Mouse (Mus musculus) neural tube, embryonic 15.5 days (tissue): ENCODE measurements around the gene Gcgr. TPM values are rescaled to one million over a fixed set of nuclear protein-coding genes. Genes with fewer than 3 reads are reported as not detected.

Experiments used
- ATAC-seq: fragments of 200-750 bp; cut with Nextera tagmentation; 2 replicates; pipeline ENCODE4 v1.8.0; 2017; ENCODE audit warnings: mild to moderate bottlenecking, moderate TSS enrichment, moderate library complexity; ENCODE audit not compliant: low FRiP score
- H3K27ac ChIP-seq: fragments of 300-500 bp; sonication (generic); replicated peaks from 2 replicates; pipeline ENCODE4 v1.5.1; 2015; ENCODE audit warnings: mild to moderate bottlenecking, inconsistent platforms
- H3K27me3 ChIP-seq: fragments of 300-500 bp; sonication (generic); replicated peaks from 2 replicates; pipeline ENCODE4 v1.6.1; 2015; ENCODE audit warnings: inconsistent platforms
- H3K36me3 ChIP-seq: fragments of 300-500 bp; sonication (generic); 2 replicates; pipeline ENCODE4 v1.6.1; 2015; ENCODE audit warnings: inconsistent platforms
- H3K4me1 ChIP-seq: fragments of 300-500 bp; sonication (generic); 2 replicates; pipeline ENCODE4 v1.6.1; 2015; ENCODE audit warnings: inconsistent platforms
- H3K4me2 ChIP-seq: fragments of 300-500 bp; sonication (generic); 2 replicates; pipeline ENCODE4 v1.6.1; 2015; ENCODE audit warnings: inconsistent platforms, mild to moderate bottlenecking, moderate library complexity
- H3K4me3 ChIP-seq: fragments of 300-500 bp; sonication (generic); replicated peaks from 2 replicates; pipeline ENCODE4 v1.5.1; 2015; ENCODE audit warnings: mild to moderate bottlenecking, inconsistent platforms
- H3K9ac ChIP-seq: fragments of 300-500 bp; sonication (generic); replicated peaks from 2 replicates; pipeline ENCODE4 v1.6.1; 2015; ENCODE audit warnings: mild to moderate bottlenecking, inconsistent platforms
- H3K9me3 ChIP-seq: fragments of 300-500 bp; sonication (generic); replicated peaks from 2 replicates; pipeline ENCODE4 v1.6.1; 2016; ENCODE audit warnings: inconsistent platforms
- WGBS: fragments of 180-500 bp; shearing (Covaris S2); methylation state at CpG from one replicate; pipeline ENCODE4 v1.1.7; 2015; ENCODE audit warnings: mixed read lengths; 5-methylcytosine and 5-hydroxymethylcytosine counted together
- polyA plus RNA-seq: library from polyadenylated mRNA; unstranded; fragments of >200 nt; fragmentation: Nextera tagmentation; extraction: Ambion mirVana; gene quantifications from 2 replicates; pipeline ENCODE4 v1.2.1, GENCODE M21; 2015

Gene Gcgr
- 0.26 and 0.41 TPM in 2 replicates for polyA plus RNA-seq

GRCm38 (mm10) chr11:120530085-120530964 is at the start of gene Gcgr:
Gcgr (plus strand) TSS chr11:120530699.
- Histone ChIP-seq H3K27me3 (peaks cover 75% of the 10 kb centered on the region), H3K9me3 (no peaks in the 10 kb centered on the region), H3K4me2 (peak within 1 kb of the TSS; percentile 65), H3K9ac (peak within 1 kb of the TSS; percentile 31), H3K4me3 (peak within 1 kb of the TSS; percentile 34), H3K27ac (no peak within 1 kb of the TSS), H3K4me1 (peaks cover 10% of the 10 kb centered on the region), H3K36me3 (no peaks in the 10 kb centered on the region)
- no peak for ATAC-seq
- 9% methylated on average over 48 of the region's 62 CpGs for WGBS

- Histone ChIP-seq H3K27ac (peak overlapping the region; percentile 91; the same call in 1 of the 2 replicates), H3K27me3 (no peaks in the 10 kb centered on the region), H3K9ac (peak overlapping the region; percentile 86), H3K36me3 (peaks cover 69% of the 10 kb centered on the region), H3K9me3 (no peaks in the 10 kb centered on the region), H3K4me2 (peak overlapping the region; percentile 79), H3K4me1 (peaks cover 20% of the 10 kb centered on the region), H3K4me3 (peak overlapping the region; percentile 95)
- no peak for ATAC-seq
- WGBS = 89% methylated on average over 7 of the region's 7 CpGs
Observed at GRCm38 (mm10) chr11:120483448-120483934, 47.0 kb upstream of the Gcgr start.

- under 1% methylated on average over 56 of the region's 60 CpGs for WGBS
- Histone ChIP-seq H3K36me3 (peaks cover 68% of the 10 kb centered on the region), H3K4me1 (peaks cover 21% of the 10 kb centered on the region), H3K4me2 (peak within 1 kb of the TSS; percentile 79), H3K9me3 (no peaks in the 10 kb centered on the region), H3K9ac (peak within 1 kb of the TSS; percentile 86), H3K27me3 (no peaks in the 10 kb centered on the region), H3K4me3 (peak within 1 kb of the TSS; percentile 95), H3K27ac (peak within 1 kb of the TSS; percentile 91)
- peak; percentile 97 for ATAC-seq
Observed at GRCm38 (mm10) chr11:120484265-120484981, 46.1 kb upstream of the Gcgr start, which contains the start of gene Mrpl12. Mrpl12 (plus strand) TSS chr11:120484613.

GRCm38 (mm10) chr11:120485251-120485650 is 45.2 kb upstream of the Gcgr start:
- 11% methylated on average over 10 of the region's 10 CpGs for WGBS
- peaks cover 61% of the 10 kb centered on the region for H3K36me3 ChIP-seq
- H3K4me3 ChIP-seq = peak overlapping the region; percentile 95
- H3K9me3 ChIP-seq = no peaks in the 10 kb centered on the region
- H3K9ac ChIP-seq = peak overlapping the region; percentile 86
- H3K27me3 ChIP-seq = no peaks in the 10 kb centered on the region
- no peak for ATAC-seq
- peaks cover 26% of the 10 kb centered on the region for H3K4me1 ChIP-seq
- H3K27ac ChIP-seq = peak overlapping the region; percentile 91; the same call in 1 of the 2 replicates
- peak overlapping the region; percentile 79 for H3K4me2 ChIP-seq

- Histone ChIP-seq H3K27me3 (no peaks in the 10 kb centered on the region), H3K4me3 (no peak overlapping the region), H3K9me3 (no peaks in the 10 kb centered on the region), H3K9ac (no peak overlapping the region), H3K27ac (no peak overlapping the region), H3K4me1 (peaks cover 54% of the 10 kb centered on the region), H3K36me3 (peaks cover 31% of the 10 kb centered on the region), H3K4me2 (no peak overlapping the region)
- WGBS = 79% methylated on average over 4 of the region's 4 CpGs
- ATAC-seq = no peak
Observed at GRCm38 (mm10) chr11:120488516-120488915, 42.0 kb upstream of the Gcgr start.

GRCm38 (mm10) chr11:120489054-120489761 is 41.3 kb upstream of the Gcgr start:
- H3K9ac ChIP-seq = no peak overlapping the region
- peaks cover 54% of the 10 kb centered on the region for H3K4me1 ChIP-seq
- no peaks in the 10 kb centered on the region for H3K9me3 ChIP-seq
- H3K36me3 ChIP-seq = peaks cover 29% of the 10 kb centered on the region
- H3K27ac ChIP-seq = peak overlapping the region; percentile 63
- no peak overlapping the region for H3K4me2 ChIP-seq
- 65% methylated on average over 4 of the region's 4 CpGs for WGBS
- no peaks in the 10 kb centered on the region for H3K27me3 ChIP-seq
- H3K4me3 ChIP-seq = no peak overlapping the region
- no peak for ATAC-seq

- ATAC-seq = no peak
- 36% methylated on average over 4 of the region's 4 CpGs for WGBS
- Histone ChIP-seq H3K4me1 (peaks cover 49% of the 10 kb centered on the region), H3K9me3 (no peaks in the 10 kb centered on the region), H3K4me3 (0 out of 2 replicates have a peak overlapping the region, but pooled peaks have one; percentile 99), H3K27me3 (no peaks in the 10 kb centered on the region), H3K4me2 (peak overlapping the region; percentile 99; the same call in 1 of the 2 replicates), H3K36me3 (peaks cover 40% of the 10 kb centered on the region), H3K9ac (no peak overlapping the region), H3K27ac (peak overlapping the region; percentile 83)
Observed at GRCm38 (mm10) chr11:120490291-120491046, 40.0 kb upstream of the Gcgr start.

- H3K36me3 ChIP-seq = peaks cover 43% of the 10 kb centered on the region
- H3K9me3 ChIP-seq = no peaks in the 10 kb centered on the region
- peaks cover 43% of the 10 kb centered on the region for H3K4me1 ChIP-seq
- H3K27me3 ChIP-seq = no peaks in the 10 kb centered on the region
- 0% methylated on average over 35 of the region's 35 CpGs for WGBS
- ATAC-seq = peak; percentile 92
- H3K9ac ChIP-seq = peak within 1 kb of the TSS; percentile 82
- H3K4me2 ChIP-seq = peak within 1 kb of the TSS; percentile 99
- H3K4me3 ChIP-seq = peak within 1 kb of the TSS; percentile 99
- peak within 1 kb of the TSS; percentile 83 for H3K27ac ChIP-seq
Observed at GRCm38 (mm10) chr11:120491317-120492023, 39.0 kb upstream of the Gcgr start, which contains the start of gene Slc25a10. Slc25a10 (plus strand) TSS chr11:120491840.

GRCm38 (mm10) chr11:120492024-120492877 is 38.2 kb upstream of the Gcgr start:
- H3K9ac ChIP-seq = peak overlapping the region; percentile 82
- H3K27me3 ChIP-seq = no peaks in the 10 kb centered on the region
- ATAC-seq = peak; percentile 44
- H3K4me2 ChIP-seq = peak overlapping the region; percentile 99
- peak overlapping the region; percentile 99 for H3K4me3 ChIP-seq
- peaks cover 44% of the 10 kb centered on the region for H3K36me3 ChIP-seq
- no peaks in the 10 kb centered on the region for H3K9me3 ChIP-seq
- WGBS = under 1% methylated on average over 47 of the region's 48 CpGs
- peak overlapping the region; percentile 83 for H3K27ac ChIP-seq
- H3K4me1 ChIP-seq = peaks cover 43% of the 10 kb centered on the region
